Mouse (Mus musculus): Measurements from ENCODE around the gene Fndc3a. TPM values are rescaled to one million over a fixed set of nuclear protein-coding genes. Genes with fewer than 3 reads are reported as not detected.
A peak's percentile ranks its signal among the peaks of the same experiment; 100 is the strongest.

Fndc3a gene
- polyA plus RNA-seq, 1 experiment from 2014 or later, result 42.9 TPM

GRCm38 (mm10) chr14:72555846-72556245 is 154.0 kb downstream of the Fndc3a start:
- DNase-seq (ENCODE audit: low spot score) (no peak), ATAC-seq (ENCODE audit: insufficient read depth, low FRiP score, low TSS enrichment) (no peak)
- Histone ChIP-seq H3K4me2 (ENCODE audit: low read depth) (no peak overlapping the region), H3K27ac (ENCODE audit: low read depth, low read length) (no peak overlapping the region), H3K4me3 (ENCODE audit: low read depth, low read length) (no peak overlapping the region), H3K4me1 (ENCODE audit: control insufficient read depth, insufficient read depth, low read length) (no peaks in the 10 kb centered on the region), H3K9ac (ENCODE audit: low read length) (no peak overlapping the region), H3K27me3 (ENCODE audit: control insufficient read depth, insufficient read depth, low read length) (no peaks in the 10 kb centered on the region), H3K9me3 (ENCODE audit: control insufficient read depth, low read length) (no peaks in the 10 kb centered on the region), H3K36me3 (ENCODE audit: control insufficient read depth, insufficient read depth, low read length) (peaks cover 12% of the 10 kb centered on the region)
- 78% methylated on average over 1 of the region's 1 CpGs for WGBS

GRCm38 (mm10) chr14:72536392-72537017 is 173.3 kb downstream of the Fndc3a start:
- Histone ChIP-seq H3K27ac (ENCODE audit: low read depth, low read length) (no peak overlapping the region), H3K9me3 (ENCODE audit: control insufficient read depth, low read length) (no peaks in the 10 kb centered on the region), H3K27me3 (ENCODE audit: control insufficient read depth, insufficient read depth, low read length) (peaks cover 13% of the 10 kb centered on the region), H3K4me3 (ENCODE audit: low read depth, low read length) (no peak overlapping the region), H3K9ac (ENCODE audit: low read length) (no peak overlapping the region), H3K4me2 (ENCODE audit: low read depth) (no peak overlapping the region), H3K36me3 (ENCODE audit: control insufficient read depth, insufficient read depth, low read length) (no peaks in the 10 kb centered on the region), H3K4me1 (ENCODE audit: control insufficient read depth, insufficient read depth, low read length) (no peaks in the 10 kb centered on the region)
- DNase-seq (ENCODE audit: low spot score) (no peak), ATAC-seq (ENCODE audit: insufficient read depth, low FRiP score, low TSS enrichment) (no peak)
- 91% methylated on average over 5 of the region's 5 CpGs for WGBS

- DNase-seq (ENCODE audit: low spot score), result no peak
- Histone ChIP-seq H3K4me3 (ENCODE audit: low read depth, low read length) (no peak overlapping the region), H3K4me1 (ENCODE audit: control insufficient read depth, insufficient read depth, low read length) (no peaks in the 10 kb centered on the region), H3K9me3 (ENCODE audit: control insufficient read depth, low read length) (no peaks in the 10 kb centered on the region), H3K27ac (ENCODE audit: low read depth, low read length) (no peak overlapping the region), H3K27me3 (ENCODE audit: control insufficient read depth, insufficient read depth, low read length) (peaks cover 16% of the 10 kb centered on the region), H3K9ac (ENCODE audit: low read length) (no peak overlapping the region), H3K36me3 (ENCODE audit: control insufficient read depth, insufficient read depth, low read length) (no peaks in the 10 kb centered on the region), H3K4me2 (ENCODE audit: low read depth) (no peak overlapping the region)
- WGBS, result 80% methylated on average over 7 of the region's 7 CpGs
- ATAC-seq (ENCODE audit: insufficient read depth, low FRiP score, low TSS enrichment), result no peak
Measured at GRCm38 (mm10) chr14:72533862-72534261, 175.9 kb downstream of the Fndc3a start.

- Histone ChIP-seq H3K27me3 (ENCODE audit: control insufficient read depth, insufficient read depth, low read length) (peaks cover 16% of the 10 kb centered on the region), H3K4me1 (ENCODE audit: control insufficient read depth, insufficient read depth, low read length) (no peaks in the 10 kb centered on the region), H3K27ac (ENCODE audit: low read depth, low read length) (no peak overlapping the region), H3K4me3 (ENCODE audit: low read depth, low read length) (peak overlapping the region; percentile 42), H3K9me3 (ENCODE audit: control insufficient read depth, low read length) (no peaks in the 10 kb centered on the region), H3K4me2 (ENCODE audit: low read depth) (peak overlapping the region; percentile 87), H3K9ac (ENCODE audit: low read length) (peak overlapping the region; percentile 29), H3K36me3 (ENCODE audit: control insufficient read depth, insufficient read depth, low read length) (no peaks in the 10 kb centered on the region)
- ATAC-seq (ENCODE audit: insufficient read depth, low FRiP score, low TSS enrichment), result peak; percentile 79
- DNase-seq (ENCODE audit: low spot score), result peak; percentile 44
- WGBS, result 3% methylated on average over 54 of the region's 54 CpGs
Measured at GRCm38 (mm10) chr14:72532028-72532917, 177.5 kb downstream of the Fndc3a start.

- H3K36me3 ChIP-seq (ENCODE audit: control insufficient read depth, insufficient read depth, low read length), result no peaks in the 10 kb centered on the region
- peaks cover 9% of the 10 kb centered on the region for H3K27me3 ChIP-seq (ENCODE audit: control insufficient read depth, insufficient read depth, low read length)
- no peak overlapping the region for H3K4me3 ChIP-seq (ENCODE audit: low read depth, low read length)
- ATAC-seq (ENCODE audit: insufficient read depth, low FRiP score, low TSS enrichment) (no peak), DNase-seq (ENCODE audit: low spot score) (no peak)
- no peak overlapping the region for H3K4me2 ChIP-seq (ENCODE audit: low read depth)
- no peak overlapping the region for H3K9ac ChIP-seq (ENCODE audit: low read length)
- no peak overlapping the region for H3K27ac ChIP-seq (ENCODE audit: low read depth, low read length)
- no peaks in the 10 kb centered on the region for H3K4me1 ChIP-seq (ENCODE audit: control insufficient read depth, insufficient read depth, low read length)
- WGBS, result 63% methylated on average over 1 of the region's 1 CpGs
- no peaks in the 10 kb centered on the region for H3K9me3 ChIP-seq (ENCODE audit: control insufficient read depth, low read length)
Measured at GRCm38 (mm10) chr14:72527126-72527525, 182.7 kb downstream of the Fndc3a start.

- Histone ChIP-seq H3K27me3 (ENCODE audit: control insufficient read depth, insufficient read depth, low read length) (no peaks in the 10 kb centered on the region), H3K4me1 (ENCODE audit: control insufficient read depth, insufficient read depth, low read length) (no peaks in the 10 kb centered on the region), H3K36me3 (ENCODE audit: control insufficient read depth, insufficient read depth, low read length) (no peaks in the 10 kb centered on the region), H3K4me2 (ENCODE audit: low read depth) (no peak overlapping the region), H3K9me3 (ENCODE audit: control insufficient read depth, low read length) (no peaks in the 10 kb centered on the region), H3K27ac (ENCODE audit: low read depth, low read length) (no peak overlapping the region), H3K9ac (ENCODE audit: low read length) (no peak overlapping the region), H3K4me3 (ENCODE audit: low read depth, low read length) (no peak overlapping the region)
- 77% methylated on average over 2 of the region's 2 CpGs for WGBS
- no peak for DNase-seq (ENCODE audit: low spot score)
- no peak for ATAC-seq (ENCODE audit: insufficient read depth, low FRiP score, low TSS enrichment)
Measured at GRCm38 (mm10) chr14:72519561-72519960, 190.2 kb downstream of the Fndc3a start.

- H3K4me2 ChIP-seq (ENCODE audit: low read depth), result no peak overlapping the region
- H3K9ac ChIP-seq (ENCODE audit: low read length), result no peak overlapping the region
- no peaks in the 10 kb centered on the region for H3K36me3 ChIP-seq (ENCODE audit: control insufficient read depth, insufficient read depth, low read length)
- H3K9me3 ChIP-seq (ENCODE audit: control insufficient read depth, low read length), result no peaks in the 10 kb centered on the region
- WGBS, result 86% methylated on average over 6 of the region's 6 CpGs
- no peak overlapping the region for H3K27ac ChIP-seq (ENCODE audit: low read depth, low read length)
- no peaks in the 10 kb centered on the region for H3K27me3 ChIP-seq (ENCODE audit: control insufficient read depth, insufficient read depth, low read length)
- H3K4me1 ChIP-seq (ENCODE audit: control insufficient read depth, insufficient read depth, low read length), result no peaks in the 10 kb centered on the region
- ATAC-seq (ENCODE audit: insufficient read depth, low FRiP score, low TSS enrichment) (no peak), DNase-seq (ENCODE audit: low spot score) (no peak)
- no peak overlapping the region for H3K4me3 ChIP-seq (ENCODE audit: low read depth, low read length)
Measured at GRCm38 (mm10) chr14:72518786-72519185, 191.0 kb downstream of the Fndc3a start.

- Histone ChIP-seq H3K4me1 (ENCODE audit: control insufficient read depth, insufficient read depth, low read length) (no peaks in the 10 kb centered on the region), H3K27ac (ENCODE audit: low read depth, low read length) (no peak overlapping the region), H3K27me3 (ENCODE audit: control insufficient read depth, insufficient read depth, low read length) (no peaks in the 10 kb centered on the region), H3K9me3 (ENCODE audit: control insufficient read depth, low read length) (no peaks in the 10 kb centered on the region), H3K4me2 (ENCODE audit: low read depth) (no peak overlapping the region), H3K36me3 (ENCODE audit: control insufficient read depth, insufficient read depth, low read length) (no peaks in the 10 kb centered on the region), H3K9ac (ENCODE audit: low read length) (no peak overlapping the region), H3K4me3 (ENCODE audit: low read depth, low read length) (no peak overlapping the region)
- WGBS, result 30% methylated on average over 5 of the region's 5 CpGs
- no peak for ATAC-seq (ENCODE audit: insufficient read depth, low FRiP score, low TSS enrichment)
- DNase-seq (ENCODE audit: low spot score), result peak; percentile 64
Measured at GRCm38 (mm10) chr14:72516376-72516775, 193.4 kb downstream of the Fndc3a start.

Data from neural tube, embryonic 11.5 days (tissue).